Mouse (Mus musculus): ENCODE results near the gene Ctf1. TPM values are rescaled to one million over a fixed set of nuclear protein-coding genes. Genes with fewer than 3 reads are reported as not detected.

Ctf1 gene
- total RNA-seq (2023): not detected

GRCm38 (mm10) chr7:127712461-127713385 is at the start of gene Ctf1:
Gene Ctf1, plus strand, starts transcription at chr7:127712736.

GRCm38 (mm10) chr7:127708207-127709078 is 4.1 kb upstream of the Ctf1 start, which contains the start of gene Bcl7c:
Gene Bcl7c, minus strand, starts transcription at chr7:127708933.

GRCm38 (mm10) chr7:127732066-127732465 is 19.5 kb downstream of the Ctf1 start, which contains the start of gene Ctf2:
Gene Ctf2, minus strand, starts transcription at chr7:127732166.

GRCm38 (mm10) chr7:127744366-127745045 is 32.0 kb downstream of the Ctf1 start, which contains the start of gene Fbxl19:
Gene Fbxl19, plus strand, starts transcription at chr7:127744543.

Other genes starting within 250 kb of the Ctf1 start
- gene Fbrs, start 233.5 kb upstream of the Ctf1 start, total RNA-seq (2023): 100 to 1,000 TPM; 191 to 224 TPM
- 10 to 100 TPM; 76.3 to 81.4 TPM for gene Srcap, start 200.8 kb upstream of the Ctf1 start, total RNA-seq (2023)
- gene Gm42715, start 193.2 kb upstream of the Ctf1 start, total RNA-seq (2023): 10 to 100 TPM; 16.2 to 19.6 TPM
- gene Tmem265, start 151.3 kb upstream of the Ctf1 start, total RNA-seq (2023): not detected
- gene Phkg2, start 139.4 kb upstream of the Ctf1 start, total RNA-seq (2023): 10 to 100 TPM; 80.4 to 86.3 TPM
- 10 to 100 TPM; 14.8 to 25.9 TPM for gene Ccdc189, start 124.1 kb upstream of the Ctf1 start, total RNA-seq (2023)
- 100 to 1,000 TPM; 149 to 150 TPM for gene Rnf40, start 124.0 kb upstream of the Ctf1 start, total RNA-seq (2023)
- 1 to 10 TPM; 3.2 to 4.7 TPM for gene Zfp629, start 96.9 kb upstream of the Ctf1 start, total RNA-seq (2023)
- 10 to 100 TPM; 30.6 to 36.2 TPM for gene Bcl7c, start 3.8 kb upstream of the Ctf1 start, total RNA-seq (2023)
- gene Ctf2, start 19.4 kb downstream of the Ctf1 start, total RNA-seq (2023): not detected
- gene Fbxl19, start 31.8 kb downstream of the Ctf1 start, total RNA-seq (2023): 1 to 10 TPM; 6.9 to 7.8 TPM
- 10 to 100 TPM; 24.9 to 29.0 TPM for gene Orai3, start 57.1 kb downstream of the Ctf1 start, total RNA-seq (2023)
- gene Setd1a, start 63.9 kb downstream of the Ctf1 start, total RNA-seq (2023): 10 to 100 TPM; 32.0 to 36.0 TPM
- 1 to 10 TPM in 1 of 2 experiments, not detected in 1; 1.4 TPM for gene Gm49388, start 72.9 kb downstream of the Ctf1 start, total RNA-seq (2023)
- gene Hsd3b7, start 87.9 kb downstream of the Ctf1 start, total RNA-seq (2023): 10 to 100 TPM; 12.2 to 15.5 TPM
- 10 to 100 TPM; 62.6 to 67.6 TPM for gene Stx4a, start 111.6 kb downstream of the Ctf1 start, total RNA-seq (2023)
- under 1 TPM in 1 of 2 experiments, not detected in 1; 0.07 TPM for gene Stx1b, start 111.8 kb downstream of the Ctf1 start, total RNA-seq (2023)
- gene Zfp646, start 163.5 kb downstream of the Ctf1 start, total RNA-seq (2023): 10 to 100 TPM; 38.2 to 43.4 TPM
- gene Zfp668, start 164.1 kb downstream of the Ctf1 start, total RNA-seq (2023): 1 to 10 TPM; 6.5 to 7.0 TPM
- under 1 TPM; 0.20 to 0.24 TPM for gene Prss53, start 178.2 kb downstream of the Ctf1 start, total RNA-seq (2023)
- gene Gm21974, start 182.7 kb downstream of the Ctf1 start, total RNA-seq (2023): not detected
- 10 to 100 TPM in 1 of 2 experiments, 1 to 10 TPM in 1; 8.8 to 11.9 TPM for gene Vkorc1, start 182.9 kb downstream of the Ctf1 start, total RNA-seq (2023)
- gene Bckdk, start 191.3 kb downstream of the Ctf1 start, total RNA-seq (2023): 10 to 100 TPM; 34.8 to 38.6 TPM
- 10 to 100 TPM; 17.9 to 18.5 TPM for gene Kat8, start 199.8 kb downstream of the Ctf1 start, total RNA-seq (2023)
- not detected for gene Prss8, start 217.4 kb downstream of the Ctf1 start, total RNA-seq (2023)
- gene Prss36, start 234.0 kb downstream of the Ctf1 start, total RNA-seq (2023): under 1 TPM in 1 of 2 experiments, not detected in 1; 0.57 TPM